Mouse (Mus musculus) gastrocnemius, adult 8-10 months (tissue): ENCODE measurements at regions not wholly inside any gene's neighbourhood (a gene's known extent, or its start where the extent isn't known, plus 50 kb on each side); places are given as distances from the start of the nearest gene placed in this dataset.
A peak's percentile ranks its signal among the peaks of the same experiment; 100 is the strongest.

Source experiments
- DNase-seq, 2 experiments: peaks; one replicate each; pipeline ENCODE4 v3.0.0; 2022; ENCODE audit warnings: low spot score in 2 of 2

GRCm38 (mm10) chr3:22995833-22996232 lies 919.4 kb downstream of the Tbl1xr1 start:
- no peak for DNase-seq

GRCm38 (mm10) chr3:23001071-23001470 lies 924.6 kb downstream of the Tbl1xr1 start:
- peak; percentile 16 to 18 for DNase-seq

- DNase-seq = no peak
These were observed 955.6 kb downstream of the Tbl1xr1 start for GRCm38 (mm10) chr3:23032064-23032463.

GRCm38 (mm10) chr3:23063180-23063965 lies 986.9 kb downstream of the Tbl1xr1 start:
- DNase-seq = no peak

- DNase-seq = no peak
These were observed 995.0 kb downstream of the Tbl1xr1 start for GRCm38 (mm10) chr3:23071486-23071885.
